Mouse (Mus musculus) hindbrain, embryonic 14.5 days (tissue): ENCODE measurements around the gene Ppm1b. TPM values are rescaled to one million over a fixed set of nuclear protein-coding genes. Genes with fewer than 3 reads are reported as not detected.

Experiments
- ATAC-seq: fragments of 200-750 bp; cut with Nextera tagmentation; 2 replicates; pipeline ENCODE4 v1.8.0; 2017; ENCODE audit warnings: moderate number of reproducible peaks, mild to moderate bottlenecking, moderate TSS enrichment, moderate library complexity; ENCODE audit not compliant: low FRiP score
- DNase-seq: peaks from one replicate; pipeline ENCODE4 v3.0.0-alpha.2; 2015; ENCODE audit warnings: low spot score
- H3K27ac ChIP-seq: fragments of 300-500 bp; sonication (generic); 2 replicates; pipeline ENCODE4 v1.5.1; 2014; ENCODE audit warnings: mild to moderate bottlenecking, moderate library complexity
- H3K27me3 ChIP-seq: fragments of 300-500 bp; sonication (generic); 2 replicates; pipeline ENCODE4 v1.6.1; 2014; ENCODE audit warnings: mild to moderate bottlenecking, low read length, mixed read lengths; ENCODE audit not compliant: control insufficient read depth, insufficient read depth
- H3K36me3 ChIP-seq: fragments of 300-500 bp; sonication (generic); replicated peaks from 2 replicates; pipeline ENCODE4 v1.6.1; 2014; ENCODE audit not compliant: control insufficient read depth, insufficient read depth
- H3K4me1 ChIP-seq: fragments of 300-500 bp; sonication (generic); replicated peaks from 2 replicates; pipeline ENCODE4 v1.6.1; 2014; ENCODE audit warnings: antibody characterized with exemption, low read length, mixed read lengths; ENCODE audit not compliant: control insufficient read depth, insufficient read depth
- H3K4me2 ChIP-seq: fragments of 300-500 bp; sonication (generic); replicated peaks from 2 replicates; pipeline ENCODE4 v1.6.1; 2014; ENCODE audit warnings: mild to moderate bottlenecking, moderate library complexity
- H3K4me3 ChIP-seq: fragments of 300-500 bp; sonication (generic); replicated peaks from 2 replicates; pipeline ENCODE4 v1.5.1; 2014; ENCODE audit warnings: mild to moderate bottlenecking, low read length
- H3K9ac ChIP-seq: fragments of 300-500 bp; sonication (generic); 2 replicates; pipeline ENCODE4 v1.6.1; 2014
- H3K9me3 ChIP-seq: fragments of 300-500 bp; sonication (generic); 2 replicates; pipeline ENCODE4 v1.6.1; 2016; ENCODE audit warnings: low read length; ENCODE audit not compliant: control insufficient read depth
- WGBS: fragments of 180-500 bp; shearing (Covaris S2); extraction: QIAGEN DNeasy Blood & Tissue Kit; methylation state at CpG from one replicate; pipeline ENCODE4 v1.1.7; 2014; 5-methylcytosine and 5-hydroxymethylcytosine counted together
- polyA plus RNA-seq: library from polyadenylated mRNA; unstranded; fragments of >200 nt; fragmentation: Nextera tagmentation; extraction: Ambion mirVana; gene quantifications from 2 replicates; pipeline ENCODE4 v1.2.1, GENCODE M21; 2014

Gene Ppm1b
- polyA plus RNA-seq, 1 experiment from 2014 or later: 85.9 TPM

- Histone ChIP-seq H3K4me3 (no peak overlapping the region), H3K27ac (no peak overlapping the region), H3K4me2 (no peak overlapping the region), H3K9ac (no peak overlapping the region), H3K36me3 (peaks cover 83% of the 10 kb centered on the region), H3K9me3 (no peaks in the 10 kb centered on the region), H3K27me3 (no peaks in the 10 kb centered on the region), H3K4me1 (no peaks in the 10 kb centered on the region)
- DNase-seq (no peak), ATAC-seq (no peak)
- 89% methylated on average over 6 of the region's 6 CpGs for WGBS
Measured at GRCm38 (mm10) chr17:85070658-85071057, 114.1 kb downstream of the Ppm1b start.

GRCm38 (mm10) chr17:85071088-85071775 is 114.7 kb downstream of the Ppm1b start:
- H3K9me3 ChIP-seq: no peaks in the 10 kb centered on the region
- H3K27me3 ChIP-seq: no peaks in the 10 kb centered on the region
- no peak overlapping the region for H3K4me2 ChIP-seq
- H3K4me3 ChIP-seq: no peak overlapping the region
- H3K36me3 ChIP-seq: peaks cover 83% of the 10 kb centered on the region
- no peak overlapping the region for H3K27ac ChIP-seq
- no peak for DNase-seq
- no peak for ATAC-seq
- H3K4me1 ChIP-seq: no peaks in the 10 kb centered on the region
- 84% methylated on average over 8 of the region's 8 CpGs for WGBS
- H3K9ac ChIP-seq: no peak overlapping the region; the same call in 1 of the 2 replicates

- DNase-seq (peak; percentile 28), ATAC-seq (0 out of 2 replicates have a peak, but pooled peaks have one; percentile 27)
- 34% methylated on average over 11 of the region's 11 CpGs for WGBS
- Histone ChIP-seq H3K4me3 (no peak overlapping the region), H3K4me2 (peak overlapping the region; percentile 6; the same call in 1 of the 2 replicates), H3K36me3 (peaks cover 81% of the 10 kb centered on the region), H3K9me3 (no peaks in the 10 kb centered on the region), H3K27me3 (no peaks in the 10 kb centered on the region), H3K27ac (no peak overlapping the region), H3K4me1 (no peaks in the 10 kb centered on the region), H3K9ac (no peak overlapping the region)
Measured at GRCm38 (mm10) chr17:85072383-85072782, 115.8 kb downstream of the Ppm1b start.

- ATAC-seq (no peak), DNase-seq (no peak)
- no peaks in the 10 kb centered on the region for H3K27me3 ChIP-seq
- no peak overlapping the region for H3K4me3 ChIP-seq
- 56% methylated on average over 7 of the region's 7 CpGs for WGBS
- no peaks in the 10 kb centered on the region for H3K9me3 ChIP-seq
- H3K27ac ChIP-seq: 0 out of 2 replicates have a peak overlapping the region, but pooled peaks have one; percentile 11
- peaks cover 80% of the 10 kb centered on the region for H3K36me3 ChIP-seq
- H3K4me2 ChIP-seq: no peak overlapping the region
- H3K4me1 ChIP-seq: no peaks in the 10 kb centered on the region
- no peak overlapping the region for H3K9ac ChIP-seq
Measured at GRCm38 (mm10) chr17:85073214-85073613, 116.7 kb downstream of the Ppm1b start.

Other genes starting within 250 kb of the Ppm1b start
- gene Lrpprc, start 166.0 kb upstream of the Ppm1b start, polyA plus RNA-seq: 50.7 and 51.1 TPM in 2 replicates
- 0.25 and 0.27 TPM in 2 replicates for gene Slc3a1, start 71.6 kb downstream of the Ppm1b start, polyA plus RNA-seq
- gene Prepl, start 133.5 kb downstream of the Ppm1b start, polyA plus RNA-seq: 161 and 200 TPM in 2 replicates
- 20.4 and 23.6 TPM in 2 replicates for gene Camkmt, start 133.8 kb downstream of the Ppm1b start, polyA plus RNA-seq